Mouse (Mus musculus): ENCODE results near the gene Gm45208. TPM values are rescaled to one million over a fixed set of nuclear protein-coding genes. Genes with fewer than 3 reads are reported as not detected.
"Not testable (repeated sequence)": the region's sequence is repeated elsewhere in the genome, so short reads cannot be mapped to it uniquely, and the experiment has no call there.

The Gm45208 gene
- under 1 TPM in 1 of 2 experiments, not detected in 1; 0.68 TPM for total RNA-seq (2021)

DNA sequence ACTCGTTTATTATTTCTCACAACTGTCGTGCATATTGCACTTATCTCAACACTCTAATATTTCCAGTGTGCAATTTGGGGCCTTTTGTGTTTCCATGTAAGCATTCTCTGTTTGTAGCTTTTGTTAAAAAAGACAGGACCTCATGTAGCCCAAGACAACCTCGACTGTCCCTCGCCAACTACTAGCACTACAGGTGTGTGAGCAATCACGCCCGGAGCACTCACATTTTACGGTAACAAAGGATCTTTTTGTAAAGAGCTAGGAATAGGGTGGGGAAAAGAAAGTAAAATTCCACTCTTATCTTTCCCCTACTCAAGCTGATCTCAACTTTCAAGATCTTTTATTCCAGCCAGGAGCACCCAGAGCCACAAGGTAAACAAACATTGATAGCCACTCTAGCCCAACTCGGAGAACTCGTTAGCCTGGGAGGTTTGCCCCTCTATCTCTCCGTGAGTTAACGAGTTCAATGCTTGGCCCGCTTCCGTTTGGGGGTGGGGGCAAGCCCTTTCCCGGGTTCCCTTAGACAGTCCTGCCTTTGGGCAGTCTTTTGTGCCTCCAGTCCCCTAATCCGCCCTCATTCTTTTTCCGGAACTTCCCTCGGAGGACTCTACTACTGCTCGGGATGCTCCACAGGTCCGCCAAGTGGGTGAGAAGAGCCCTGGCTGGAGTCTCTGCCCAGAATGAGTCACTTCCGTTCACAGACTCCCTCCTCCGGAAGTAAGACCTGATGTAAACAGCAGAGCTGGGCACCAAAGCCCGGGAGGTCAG lies at the start of gene Gm45208:
Gm45208 (plus strand) TSS at position 732 of the 768 bp plus-strand sequence.
- DNase-seq: peak; percentile 70 to 79
- intact Hi-C loops (cut with DNase I): loop anchor here (10.0 kb wide), 1 partner anchor 423 kb away; the partner anchor contains the start of gene Rbm3

DNA sequence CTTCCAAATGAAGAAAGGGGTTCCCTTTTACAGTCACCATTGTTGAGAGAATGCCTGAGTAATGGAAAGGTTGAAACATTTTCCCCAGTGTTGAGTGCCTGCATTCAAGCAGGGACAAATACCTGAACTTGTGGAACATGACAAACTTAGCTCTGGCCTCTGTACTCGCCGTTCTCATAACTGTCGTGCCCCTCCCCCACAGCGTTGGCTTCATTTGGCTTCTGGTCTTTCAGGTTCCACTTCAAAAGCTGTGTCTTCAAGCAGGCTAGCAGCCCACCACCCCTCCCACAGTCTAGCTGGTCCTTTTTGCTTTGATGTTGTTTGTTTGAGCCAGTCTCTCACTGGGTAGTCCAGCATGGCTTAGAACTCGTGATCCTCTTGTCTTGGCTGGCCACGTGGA lies 49.3 kb upstream of the Gm45208 start:
- intact Hi-C loops (cut with DNase I): no loop called here
- DNase-seq: no peak

DNA sequence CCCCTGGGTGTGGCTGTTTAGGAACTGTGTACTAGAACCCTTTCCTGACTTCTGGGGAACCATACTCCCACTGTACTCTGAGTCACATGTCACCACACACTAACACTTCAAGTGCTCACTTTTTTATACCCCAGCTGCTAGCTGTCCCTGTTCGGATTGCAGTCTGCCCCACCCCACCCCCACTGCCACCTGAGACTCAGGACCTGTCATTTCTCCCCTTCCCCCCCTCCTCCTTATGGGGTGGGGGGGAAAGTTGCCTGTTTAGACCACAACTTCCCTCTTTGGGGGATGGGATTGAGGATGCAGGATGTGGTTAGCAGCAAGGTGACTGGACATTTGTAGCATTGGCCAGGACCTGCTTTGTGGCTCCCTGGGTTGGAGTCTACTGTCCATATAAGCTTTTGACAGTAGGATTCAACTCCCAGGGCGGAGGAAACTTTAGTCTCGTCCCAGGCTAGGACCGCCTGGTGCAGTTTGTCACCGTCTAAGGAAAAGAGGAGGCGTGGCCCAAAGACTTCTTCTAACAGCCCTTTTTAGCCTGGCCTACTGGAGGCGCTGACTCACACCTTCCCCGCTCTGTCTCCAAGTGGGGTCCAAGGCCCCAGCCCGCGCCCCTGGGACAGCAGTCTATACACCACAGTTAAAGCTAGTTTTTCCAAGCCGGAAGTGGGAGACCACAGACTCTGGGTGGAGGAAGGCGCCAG lies 48.3 kb upstream of the Gm45208 start:
- DNase-seq: no peak
- intact Hi-C loops (cut with DNase I): no loop called here

DNA sequence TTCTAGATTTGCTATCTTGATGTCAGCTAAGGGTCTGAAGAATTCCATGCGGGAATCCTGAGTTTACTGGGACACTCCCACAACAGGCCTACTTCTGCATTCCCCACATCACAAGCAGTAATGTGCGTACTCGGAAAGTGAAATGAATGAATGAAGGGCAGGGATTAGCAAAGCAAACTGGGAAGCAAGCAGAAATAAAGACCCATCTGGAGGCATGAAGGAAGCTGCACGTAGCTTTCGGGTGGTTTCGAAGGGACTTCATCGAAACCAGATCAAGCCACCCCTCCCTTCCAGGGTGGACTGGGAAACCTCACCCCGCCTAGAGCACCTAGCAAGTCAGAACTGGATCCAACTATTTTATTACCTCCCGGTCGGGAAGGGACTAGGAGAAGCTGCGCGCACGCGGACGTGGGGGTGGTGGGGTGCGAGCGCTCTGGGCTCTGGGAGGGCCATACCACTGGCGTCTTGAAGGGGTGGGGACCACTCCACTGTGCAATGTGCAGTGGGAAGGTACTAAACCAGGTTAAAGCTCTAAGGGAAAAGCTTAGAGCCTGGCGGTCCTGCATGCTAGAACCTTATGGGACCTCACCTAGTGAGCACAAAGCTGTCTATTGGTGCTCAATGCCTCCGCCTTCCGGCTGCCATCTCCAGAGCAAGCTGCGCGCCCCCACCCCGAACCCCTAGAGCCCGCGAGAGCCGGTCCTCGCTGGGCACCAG lies 47.6 kb upstream of the Gm45208 start:
- DNase-seq: no peak
- intact Hi-C loops (cut with DNase I): no loop called here

DNA sequence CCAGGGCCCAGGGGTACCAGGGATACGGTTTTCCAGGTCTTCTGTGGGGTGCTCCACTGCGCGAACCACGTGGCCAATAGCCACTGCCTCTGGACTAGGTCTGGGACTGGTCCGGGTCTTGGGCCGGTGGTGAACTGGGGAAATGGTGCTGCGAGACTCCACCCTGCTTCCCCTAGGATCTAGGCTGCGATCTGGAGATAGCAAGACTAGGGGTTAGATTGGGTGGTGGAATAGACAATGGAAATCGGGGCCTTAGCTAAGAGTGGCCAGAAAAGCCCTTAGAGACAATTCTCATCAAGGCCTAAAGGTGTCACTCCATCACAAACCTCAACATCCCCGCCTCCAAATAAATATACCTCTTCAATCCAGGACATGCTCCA lies 47.1 kb upstream of the Gm45208 start:
- intact Hi-C loops (cut with DNase I): loop anchor here (5.0 kb wide), 1 partner anchor 1273 kb away; no protein-coding TSS in a partner anchor
- DNase-seq: no peak

DNA sequence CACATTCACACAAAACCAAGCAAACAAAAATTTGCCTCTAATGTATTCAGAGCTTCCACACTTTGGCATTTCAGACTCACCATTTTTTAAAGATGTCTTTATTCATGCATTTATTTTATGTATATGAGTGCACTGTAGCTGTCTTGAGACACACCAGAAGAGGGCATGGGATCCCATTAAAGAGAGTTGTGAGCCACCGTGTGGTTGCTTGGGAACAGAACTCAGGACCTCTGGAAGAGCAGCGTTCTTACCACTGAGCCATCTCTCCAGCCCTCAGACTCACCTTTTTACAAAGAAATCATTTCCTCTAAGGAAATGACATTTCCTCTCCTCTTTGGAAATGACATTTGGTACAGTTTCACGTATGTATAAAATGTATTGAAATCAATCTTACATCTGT lies 43.1 kb upstream of the Gm45208 start:
- intact Hi-C loops (cut with DNase I): loop anchor here (2.0 to 5.0 kb wide), 2 partner anchors 30 to 1277 kb away; no protein-coding TSS in a partner anchor
- DNase-seq: no peak

DNA sequence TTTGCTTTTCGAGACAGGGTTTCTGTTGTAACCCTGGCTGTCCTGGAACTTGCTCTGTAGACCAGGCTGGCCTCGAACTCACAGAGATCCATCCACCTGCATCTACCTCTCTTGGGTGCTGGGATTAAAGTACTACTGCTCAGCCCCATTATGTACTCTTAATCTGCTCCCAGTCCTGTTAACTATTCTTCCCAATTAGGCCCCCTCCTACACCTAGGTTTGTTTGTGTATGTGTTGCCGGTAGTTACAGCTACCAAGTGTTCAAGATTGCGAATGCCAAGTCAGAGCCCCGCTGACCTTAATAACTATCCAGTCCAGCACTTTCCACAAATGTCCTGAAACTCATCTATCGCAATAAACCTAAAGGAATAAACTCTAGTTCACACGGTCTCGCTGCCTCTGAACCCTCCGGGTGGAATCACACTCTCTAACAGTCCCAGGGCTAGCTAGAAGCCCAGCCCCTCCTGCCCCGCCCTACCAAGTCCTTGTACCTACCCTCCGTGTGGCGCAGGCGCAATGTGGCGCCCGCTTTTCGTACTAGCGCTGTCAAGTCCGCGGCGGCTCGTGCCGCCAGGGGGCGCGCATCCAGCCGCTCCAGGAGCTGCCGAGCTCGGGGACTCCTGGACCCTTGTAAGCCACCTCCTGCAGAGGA lies 42.5 kb upstream of the Gm45208 start:
- peak; percentile 88 to 91 for DNase-seq
- intact Hi-C loops (cut with DNase I): loop anchor here (2.0 to 5.0 kb wide), 2 partner anchors 31 to 1277 kb away; no protein-coding TSS in a partner anchor

DNA sequence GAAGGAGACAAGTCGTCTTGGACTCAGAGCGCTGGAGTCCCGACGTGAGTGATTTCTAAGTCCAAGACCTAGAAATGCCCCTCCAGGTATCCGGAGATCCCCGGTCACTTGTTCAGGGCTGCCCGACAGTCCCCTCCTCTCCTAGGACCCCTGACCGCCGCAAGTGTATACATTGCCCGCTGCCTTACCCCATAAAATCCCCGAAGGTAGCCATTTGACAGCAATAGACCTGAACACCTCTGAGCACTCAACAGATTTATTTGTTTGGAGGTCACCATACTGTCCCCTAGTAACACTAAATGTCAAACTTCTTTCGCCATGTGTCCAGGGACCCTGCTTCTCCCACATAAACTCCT lies 42.0 kb upstream of the Gm45208 start:
- no peak for DNase-seq
- intact Hi-C loops (cut with DNase I): no loop called here

DNA sequence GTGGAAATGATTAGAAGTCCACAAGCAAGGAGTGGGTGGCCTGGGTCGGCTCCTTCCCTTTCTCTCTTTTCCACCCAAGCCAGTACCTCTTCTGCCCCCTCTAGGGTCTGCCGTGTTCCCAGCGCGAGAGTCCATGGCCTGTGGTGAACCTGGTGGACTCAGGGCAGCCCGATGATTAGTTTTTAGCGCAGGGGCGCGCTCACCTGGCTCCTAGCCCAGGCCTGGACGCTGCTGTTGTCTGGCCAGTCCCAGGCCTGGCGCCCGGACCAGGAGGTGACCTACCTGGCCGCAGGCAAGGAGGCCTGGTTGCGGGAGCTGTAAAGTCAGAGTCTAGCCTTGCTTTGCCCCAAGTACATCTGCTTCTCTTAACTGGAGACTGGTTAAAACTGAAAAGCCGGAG lies 41.2 kb upstream of the Gm45208 start, which contains the start of gene Magix:
Magix (minus strand) TSS at position 388 of the 400 bp plus-strand sequence.
- DNase-seq: peak; percentile 43 to 46
- intact Hi-C loops (cut with DNase I): no loop called here

DNA sequence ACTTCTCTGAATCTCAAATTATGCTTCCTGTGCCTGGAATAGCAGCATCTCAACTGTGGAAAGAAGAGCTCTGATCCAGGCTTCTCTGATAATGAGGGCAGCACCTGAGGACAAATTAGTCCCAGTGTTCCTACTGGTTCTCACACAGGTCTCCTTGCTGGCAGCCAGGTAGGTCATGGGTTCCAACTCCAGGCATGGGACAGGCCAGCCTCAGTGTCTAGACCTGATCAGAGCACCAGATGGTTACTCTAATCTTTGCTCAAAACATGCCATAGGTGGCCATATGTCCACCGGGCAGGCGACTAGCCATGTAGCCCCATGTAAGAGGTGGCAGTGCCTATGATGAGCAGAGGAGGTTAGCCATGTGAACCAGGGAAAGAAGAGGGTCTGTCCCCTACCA lies 33.7 kb upstream of the Gm45208 start:
- intact Hi-C loops (cut with DNase I): no loop called here

DNA sequence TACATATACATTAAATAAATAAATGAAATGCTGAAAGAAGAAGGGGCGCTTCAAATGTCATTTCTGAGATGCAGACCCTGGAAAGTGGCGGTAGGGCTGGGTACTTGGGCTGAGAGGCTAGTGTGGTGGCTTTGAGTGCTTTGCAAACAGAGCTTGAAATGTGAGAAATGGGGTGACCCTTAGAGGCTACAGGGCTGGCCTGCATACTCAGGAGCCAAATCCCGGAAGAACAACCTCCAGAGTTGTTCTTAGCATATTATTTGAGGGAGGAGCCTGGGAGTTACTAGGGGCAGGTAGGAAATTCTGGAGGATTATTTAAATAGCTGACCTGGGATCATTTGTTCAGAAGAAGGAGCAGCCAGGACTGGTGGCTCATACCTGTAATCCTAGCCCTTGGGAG lies 31.6 kb upstream of the Gm45208 start:
- intact Hi-C loops (cut with DNase I): loop anchor here (5.0 to 10.0 kb wide), 3 partner anchors 43 to 366 kb away; partner anchors contain the start of genes Foxp3 and Ppp1r3f
- no peak for DNase-seq

More for the DNA sequence above, 33.7 kb upstream of the Gm45208 start:
- DNase-seq: no peak

DNA sequence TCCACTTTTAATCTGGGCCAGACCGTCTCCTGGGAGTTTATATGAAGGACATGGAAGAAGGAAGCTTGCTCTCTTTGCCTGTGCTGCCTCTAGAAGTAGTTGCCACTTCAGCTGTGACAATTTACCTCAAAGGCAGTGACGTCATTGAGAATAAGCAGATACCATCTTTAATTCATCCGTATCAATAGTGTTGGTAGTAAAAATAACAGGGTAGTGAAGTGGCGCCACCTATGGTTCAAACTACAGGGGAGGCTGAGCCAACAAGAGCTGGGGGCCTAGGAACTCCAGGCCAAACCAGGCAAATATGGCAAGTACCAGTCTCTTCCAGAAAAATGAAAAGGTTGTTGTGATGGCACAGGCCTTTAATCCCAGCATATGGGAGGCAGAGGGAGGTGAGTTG lies 29.2 kb upstream of the Gm45208 start:
- DNase-seq: peak in 1 of 2 experiments; percentile 29
- intact Hi-C loops (cut with DNase I): loop anchor here (2.0 to 10.0 kb wide), 4 partner anchors 46 to 368 kb away; partner anchors contain the start of genes Foxp3 and Ppp1r3f

DNA sequence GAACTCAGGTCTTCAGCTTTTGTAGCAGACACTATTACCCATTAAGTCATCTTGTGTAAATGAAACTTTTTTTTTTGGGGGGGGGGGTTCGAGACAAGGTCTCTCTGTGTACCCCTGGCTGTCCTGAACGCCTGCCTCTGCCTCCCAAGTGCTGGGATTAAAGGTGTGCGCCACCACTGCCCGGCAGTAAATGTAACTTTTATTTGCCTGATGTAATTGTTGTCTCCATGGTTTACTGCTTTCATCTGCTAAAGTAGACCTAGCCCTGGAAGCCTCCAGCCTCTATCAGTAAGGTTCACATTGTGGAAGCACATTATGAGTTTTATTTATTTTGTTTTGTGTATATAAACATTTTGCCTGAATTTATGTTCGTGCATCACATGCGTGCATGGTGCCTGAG lies 25.5 kb upstream of the Gm45208 start:
- intact Hi-C loops (cut with DNase I): loop anchor here (5.0 to 10.0 kb wide), 3 partner anchors 89 to 372 kb away; partner anchors contain the start of genes Cacna1f, Ccdc22, Foxp3 and Ppp1r3f
- no peak for DNase-seq

DNA sequence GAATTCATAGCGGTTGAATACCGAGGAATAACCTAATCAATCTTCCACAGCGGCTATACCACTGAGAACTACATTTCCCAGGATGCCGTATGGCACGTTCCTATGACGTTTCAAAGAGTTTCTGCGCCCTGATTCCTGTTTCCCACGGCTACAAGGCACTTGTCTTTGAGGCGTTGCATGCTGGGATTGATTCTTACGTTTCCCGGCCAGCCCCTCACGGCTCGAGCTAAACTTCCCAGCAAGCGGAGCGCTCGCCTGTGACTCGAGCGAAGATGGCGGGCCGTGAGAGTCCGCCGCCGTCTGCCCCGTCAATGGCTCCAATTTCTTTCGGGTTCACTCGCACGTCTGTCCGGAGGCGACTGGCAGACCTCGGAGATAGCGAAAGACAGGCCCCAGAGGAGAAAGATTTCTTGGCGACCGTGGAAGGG lies 25.1 kb upstream of the Gm45208 start, which contains the start of gene Gpkow:
Gpkow (plus strand) TSS at position 178 of the 428 bp plus-strand sequence.
- peak; percentile 71 to 72 for DNase-seq
- intact Hi-C loops (cut with DNase I): loop anchor here (5.0 to 10.0 kb wide), 3 partner anchors 90 to 372 kb away; partner anchors contain the start of genes Cacna1f, Ccdc22, Foxp3 and Ppp1r3f

DNA sequence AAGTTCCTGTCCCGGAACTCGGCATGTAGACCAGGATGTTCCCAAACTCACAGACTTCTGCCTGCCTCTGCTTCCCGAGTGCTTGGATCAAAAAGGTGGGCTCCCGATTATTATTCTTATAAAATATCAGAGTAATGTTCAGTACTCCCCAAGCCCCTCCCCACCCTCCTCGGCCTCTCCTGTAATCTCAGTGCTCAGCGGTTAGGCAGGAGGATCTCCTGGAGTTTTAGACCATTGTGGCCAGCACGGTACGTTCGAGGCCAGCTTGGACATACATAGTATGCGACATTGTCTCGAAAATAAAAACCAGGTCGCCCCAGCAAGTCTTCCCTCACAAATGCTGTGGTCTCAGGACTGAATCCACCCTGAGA lies 8.3 kb upstream of the Gm45208 start:
- DNase-seq; intact Hi-C loops (cut with DNase I): not testable (repeated sequence)

DNA sequence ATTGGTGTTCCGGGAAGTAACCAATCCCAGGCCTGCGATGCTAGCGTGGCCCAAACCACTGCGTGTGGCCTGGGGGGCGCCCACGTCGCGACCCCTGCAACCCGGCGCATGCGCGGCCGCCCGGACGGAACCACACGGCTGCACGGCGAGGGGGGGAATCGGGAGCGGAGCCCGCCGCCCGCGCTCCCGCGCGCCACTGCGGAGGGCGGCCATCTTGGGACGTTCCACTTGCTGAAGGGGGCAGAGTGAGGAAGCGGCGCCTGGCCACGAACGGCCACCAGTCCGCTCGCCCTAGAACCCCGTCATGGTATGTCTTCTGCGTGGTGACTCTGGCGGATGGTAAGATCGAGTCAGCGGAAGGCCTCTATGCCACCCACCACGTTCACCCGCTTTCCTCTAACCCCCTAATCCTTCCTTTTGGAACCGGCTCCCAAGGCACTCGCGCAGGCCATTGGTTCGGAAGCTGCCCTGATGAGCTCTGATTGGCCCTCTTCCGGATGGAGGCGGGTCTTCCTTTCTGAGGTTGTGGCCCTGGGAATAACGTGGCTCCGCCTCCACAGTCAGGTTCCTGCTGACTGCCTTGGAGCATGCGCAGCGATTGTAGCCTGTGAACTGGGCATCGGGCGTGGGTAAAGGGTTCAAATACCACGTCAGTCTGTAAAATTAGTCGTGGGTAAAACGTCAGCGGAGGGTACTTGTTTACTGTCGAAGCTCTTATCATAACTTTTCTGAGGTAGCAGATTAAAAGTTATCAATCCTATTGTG lies 7.7 kb upstream of the Gm45208 start, which contains the start of gene Wdr45:
Wdr45 (plus strand) TSS at position 199 of the 765 bp plus-strand sequence.
- DNase-seq: peak; percentile 86 to 89
- intact Hi-C loops (cut with DNase I): not testable (repeated sequence)

DNA sequence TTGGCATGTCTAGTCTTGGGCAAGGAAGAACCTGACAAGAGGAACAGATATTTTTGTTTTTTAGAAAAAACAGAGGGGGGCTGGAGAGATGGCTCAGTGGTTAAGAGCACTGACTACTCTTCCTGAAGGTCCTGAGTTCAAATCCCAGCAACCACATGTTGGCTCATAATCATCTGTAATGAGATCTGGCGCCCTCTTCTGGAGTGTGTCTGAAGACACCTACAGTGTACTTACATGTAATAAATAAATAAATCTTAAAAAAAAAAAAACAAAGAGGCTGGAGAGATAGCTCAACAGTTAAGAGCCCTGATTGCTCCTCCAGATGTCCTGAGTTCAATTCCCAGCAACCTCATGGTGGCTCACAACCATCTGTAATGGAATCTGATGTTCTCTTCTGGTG lies 6.0 kb upstream of the Gm45208 start:
- DNase-seq; intact Hi-C loops (cut with DNase I): not testable (repeated sequence)

DNA sequence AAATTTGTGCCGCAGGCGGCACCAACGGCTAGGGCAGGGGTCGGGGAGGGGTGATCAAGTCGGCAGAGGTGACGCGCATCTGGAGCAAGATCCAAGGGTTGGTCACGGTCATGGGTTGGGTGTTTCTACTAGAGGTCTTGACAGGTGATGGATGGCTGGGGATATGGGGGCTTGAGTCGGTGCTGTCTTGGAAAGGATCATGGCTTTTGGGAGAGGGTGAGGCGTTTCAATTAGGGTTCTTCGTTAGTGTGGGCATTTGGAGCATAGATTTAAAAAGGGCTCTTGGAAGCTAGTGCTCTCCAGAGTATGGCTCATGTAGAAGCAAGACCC lies 202 bp downstream of the Gm45208 start:
- intact Hi-C loops (cut with DNase I): loop anchor here (10.0 kb wide), 1 partner anchor 423 kb away; the partner anchor contains the start of gene Rbm3
- DNase-seq: no peak

DNA sequence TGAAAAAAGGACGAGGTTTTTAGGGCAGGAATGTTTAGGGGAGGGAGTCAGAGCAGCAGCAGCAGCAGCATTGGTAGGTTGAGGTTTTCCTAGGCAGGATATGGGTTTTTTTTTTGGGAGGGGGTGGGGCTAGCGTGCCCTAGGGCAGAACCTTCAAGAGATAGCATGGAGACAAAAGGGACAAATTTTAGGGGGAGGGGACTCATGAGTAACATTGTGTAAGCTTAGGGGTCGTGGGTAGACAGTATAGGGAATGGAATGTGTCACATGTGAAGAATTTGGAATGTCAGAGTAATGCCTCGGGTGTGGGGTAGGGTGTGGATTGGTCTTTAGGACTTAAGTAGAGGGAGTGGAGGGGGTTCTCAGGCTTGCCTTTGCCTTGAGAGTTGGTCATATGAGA lies 646 bp downstream of the Gm45208 start:
- DNase-seq: no peak
- intact Hi-C loops (cut with DNase I): loop anchor here (10.0 kb wide), 1 partner anchor 422 kb away; the partner anchor contains the start of gene Rbm3
